Mouse (Mus musculus) small intestine, adult 2 months (tissue): Measurements from ENCODE around the gene Nucb2.

Experiments used
- CTCF ChIP-seq: fragments of 200-500 bp; IDR thresholded peaks from 2 replicates; pipeline ENCODE4 v1.5.1; 2012; ENCODE audit warnings: low read depth, mild to moderate bottlenecking, control low read depth, inconsistent platforms, low read length, moderate library complexity, mixed read lengths; ENCODE audit not compliant: insufficient replicate concordance, insufficient read length; ENCODE audit errors: extremely low read depth
- POLR2A ChIP-seq: fragments of 200-500 bp; IDR thresholded peaks from 2 replicates; pipeline ENCODE4 v1.6.1; 2012; ENCODE audit warnings: low read depth, mild to moderate bottlenecking, control low read depth, inconsistent platforms, low read length, moderate library complexity

- TF ChIP-seq POLR2A (no peak), CTCF (no peak)
Observed at GRCm38 (mm10) chr7:116485062-116485601, 19.0 kb upstream of the Nucb2 start.
